Mouse (Mus musculus) CH12F3 (cell line): Measurements from ENCODE around the gene Mag.
"Not testable (repeated sequence)": the region's sequence is repeated elsewhere in the genome, so short reads cannot be mapped to it uniquely, and the experiment has no call there.

Experiments
- in situ Hi-C: fragments of 300-500 bp; cut with MboI; formaldehyde crosslinking; loops from 2 replicates; pipeline ENCODE4 v1.14.3; 2020; ENCODE audit warnings: low sequenced_read_pairs

Gene Mag

GRCm38 (mm10) chr7:30914732-30915131 is at the start of gene Mag:
Mag (minus strand) TSS chr7:30914873.
- in situ Hi-C loops, result no loop called here

- in situ Hi-C loops, result no loop called here
These were observed 49.7 kb upstream of the Mag start for GRCm38 (mm10) chr7:30964366-30964765.

GRCm38 (mm10) chr7:30962862-30963261 is 48.2 kb upstream of the Mag start:
- in situ Hi-C loops, result no loop called here

- in situ Hi-C loops, result no loop called here
These were observed 45.2 kb upstream of the Mag start for GRCm38 (mm10) chr7:30959786-30960349.

- in situ Hi-C loops, result no loop called here
These were observed 44.3 kb upstream of the Mag start for GRCm38 (mm10) chr7:30958866-30959487.

GRCm38 (mm10) chr7:30958109-30958865 is 43.6 kb upstream of the Mag start:
- in situ Hi-C loops, result no loop called here

- in situ Hi-C loops, result no loop called here
These were observed 42.7 kb upstream of the Mag start for GRCm38 (mm10) chr7:30957367-30957783.

GRCm38 (mm10) chr7:30956756-30957366 is 42.2 kb upstream of the Mag start, which contains the start of gene Usf2:
Usf2 (minus strand) TSS chr7:30956803.
- in situ Hi-C loops, result no loop called here

GRCm38 (mm10) chr7:30956357-30956751 is 41.7 kb upstream of the Mag start:
- in situ Hi-C loops, result no loop called here

GRCm38 (mm10) chr7:30955584-30956356 is 41.1 kb upstream of the Mag start:
- in situ Hi-C loops, result no loop called here

- in situ Hi-C loops, result no loop called here
These were observed 40.4 kb upstream of the Mag start for GRCm38 (mm10) chr7:30954971-30955520.

GRCm38 (mm10) chr7:30954036-30954435 is 39.4 kb upstream of the Mag start:
- in situ Hi-C loops, result no loop called here

- in situ Hi-C loops, result no loop called here
These were observed 38.8 kb upstream of the Mag start for GRCm38 (mm10) chr7:30953459-30953858.

GRCm38 (mm10) chr7:30952441-30953265 is 38.0 kb upstream of the Mag start:
- in situ Hi-C loops, result no loop called here

GRCm38 (mm10) chr7:30949902-30950301 is 35.2 kb upstream of the Mag start:
- in situ Hi-C loops, result not testable (repeated sequence)

- in situ Hi-C loops, result no loop called here
These were observed 31.2 kb upstream of the Mag start for GRCm38 (mm10) chr7:30945876-30946275.

- in situ Hi-C loops, result not testable (repeated sequence)
These were observed 30.8 kb upstream of the Mag start for GRCm38 (mm10) chr7:30945466-30945865.

GRCm38 (mm10) chr7:30944706-30945105 is 30.0 kb upstream of the Mag start:
- in situ Hi-C loops, result not testable (repeated sequence)

- in situ Hi-C loops, result no loop called here
These were observed 29.4 kb upstream of the Mag start, which contains the start of gene Hamp for GRCm38 (mm10) chr7:30943909-30944635. Hamp (minus strand) TSS chr7:30944032.
